Mouse (Mus musculus) liver, postnatal 0 days (tissue): ENCODE results near the gene Tma7.

Source experiments
- CTCF ChIP-seq: sonication (generic); IDR thresholded peaks from 2 replicates; pipeline ENCODE4 v1.5.1; 2016; ENCODE audit warnings: antibody characterized with exemption, low read depth
- EP300 ChIP-seq: IDR thresholded peaks from 2 replicates; pipeline ENCODE4 v1.6.1; 2016; ENCODE audit warnings: antibody characterized with exemption, low read depth, mild to moderate bottlenecking

- TF ChIP-seq CTCF, result 0 out of 2 replicates have a peak, but pooled peaks have one; percentile 2
- TF ChIP-seq EP300, result no peak
Measured at GRCm38 (mm10) chr9:109092799-109093198, 10.4 kb upstream of the Tma7 start.
